Mouse (Mus musculus): ENCODE results near the gene Krt39. TPM values are rescaled to one million over a fixed set of nuclear protein-coding genes. Genes with fewer than 3 reads are reported as not detected.

The Krt39 gene
- not detected in 2 replicates for polyA plus RNA-seq (2015; fragmentation: Nextera tagmentation; extraction: Ambion mirVana)

GRCm38 (mm10) chr11:99521288-99521860 is at the start of gene Krt39:
Gene Krt39 (minus strand): TSS chr11:99521338.

DNA sequence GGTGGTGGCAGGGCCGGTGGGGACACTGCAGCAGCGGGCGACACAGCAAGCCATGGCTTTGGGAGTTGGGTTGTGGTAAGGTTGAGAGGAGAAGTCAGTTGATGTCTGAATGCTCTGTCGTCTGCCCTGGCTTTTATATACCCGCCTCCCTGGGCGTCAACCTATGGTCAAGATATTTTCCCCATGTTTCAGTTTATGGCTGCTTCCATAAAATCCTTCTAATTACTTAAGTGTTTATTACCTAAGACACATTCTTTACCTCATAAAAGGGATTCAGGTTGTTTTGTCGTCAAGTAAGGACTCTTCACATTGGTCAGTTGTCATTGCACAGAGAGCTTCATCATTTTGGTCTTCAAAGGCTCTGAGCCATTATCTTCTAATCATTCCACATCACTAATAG is 45.4 kb upstream of the Krt39 start, which contains the start of gene Krtap3-1:
Gene Krtap3-1 (minus strand): TSS at position 101 of the 400 bp plus-strand sequence.

GRCm38 (mm10) chr11:99559366-99559765 is 38.2 kb upstream of the Krt39 start, which contains the start of gene Gm11939:
Gene Gm11939 (minus strand): TSS chr11:99559466.

GRCm38 (mm10) chr11:99556753-99557152 is 35.6 kb upstream of the Krt39 start, which contains the start of gene Krtap3-2:
Gene Krtap3-2 (minus strand): TSS chr11:99556853.

GRCm38 (mm10) chr11:99550765-99551164 is 29.6 kb upstream of the Krt39 start, which contains the start of gene Krtap3-3:
Gene Krtap3-3 (minus strand): TSS chr11:99550865.

GRCm38 (mm10) chr11:99492733-99493573 is 28.2 kb downstream of the Krt39 start, which contains the start of gene Krt23:
Gene Krt23 (minus strand): TSS chr11:99493137.

Other genes with a start within 250 kb of the Krt39 start
- gene Krt24, start 236.1 kb downstream of the Krt39 start, polyA plus RNA-seq (2015; fragmentation: Nextera tagmentation; extraction: Ambion mirVana), result 0.13 TPM in 1 of 2 replicates, not detected in the other
- gene Krt25, start 198.4 kb downstream of the Krt39 start, polyA plus RNA-seq (2015; fragmentation: Nextera tagmentation; extraction: Ambion mirVana), result 1.7 and 1.8 TPM in 2 replicates
- 0.30 and 0.69 TPM in 2 replicates for gene Krt26, start 183.4 kb downstream of the Krt39 start, polyA plus RNA-seq (2015; fragmentation: Nextera tagmentation; extraction: Ambion mirVana)
- gene Krt27, start 170.2 kb downstream of the Krt39 start, polyA plus RNA-seq (2015; fragmentation: Nextera tagmentation; extraction: Ambion mirVana), result 0.43 and 0.71 TPM in 2 replicates
- gene Krt28, start 146.4 kb downstream of the Krt39 start, polyA plus RNA-seq (2015; fragmentation: Nextera tagmentation; extraction: Ambion mirVana), result 0.45 and 0.55 TPM in 2 replicates
- 37.8 and 38.5 TPM in 2 replicates for gene Krt10, start 132.0 kb downstream of the Krt39 start, polyA plus RNA-seq (2015; fragmentation: Nextera tagmentation; extraction: Ambion mirVana)
- 0.21 and 0.27 TPM in 2 replicates for gene Krt12, start 99.1 kb downstream of the Krt39 start, polyA plus RNA-seq (2015; fragmentation: Nextera tagmentation; extraction: Ambion mirVana)
- 0.08 and 0.19 TPM in 2 replicates for gene Krt20, start 83.2 kb downstream of the Krt39 start, polyA plus RNA-seq (2015; fragmentation: Nextera tagmentation; extraction: Ambion mirVana)
- gene Krt23, start 28.2 kb downstream of the Krt39 start, polyA plus RNA-seq (2015; fragmentation: Nextera tagmentation; extraction: Ambion mirVana), result 0.33 and 0.57 TPM in 2 replicates
- gene Krt40, start 21.8 kb upstream of the Krt39 start, polyA plus RNA-seq (2015; fragmentation: Nextera tagmentation; extraction: Ambion mirVana), result not detected in 2 replicates
- not detected in 2 replicates for gene Krtap3-3, start 29.5 kb upstream of the Krt39 start, polyA plus RNA-seq (2015; fragmentation: Nextera tagmentation; extraction: Ambion mirVana)
- not detected in 2 replicates for gene Krtap3-2, start 35.5 kb upstream of the Krt39 start, polyA plus RNA-seq (2015; fragmentation: Nextera tagmentation; extraction: Ambion mirVana)
- gene Gm11939, start 38.1 kb upstream of the Krt39 start, polyA plus RNA-seq (2015; fragmentation: Nextera tagmentation; extraction: Ambion mirVana), result not detected in 2 replicates
- gene Krtap3-1, start 45.3 kb upstream of the Krt39 start, polyA plus RNA-seq (2015; fragmentation: Nextera tagmentation; extraction: Ambion mirVana), result not detected in 2 replicates
- not detected in 2 replicates for gene Krtap1-5, start 59.7 kb upstream of the Krt39 start, polyA plus RNA-seq (2015; fragmentation: Nextera tagmentation; extraction: Ambion mirVana)
- gene Krtap1-4, start 62.3 kb upstream of the Krt39 start, polyA plus RNA-seq (2015; fragmentation: Nextera tagmentation; extraction: Ambion mirVana), result not detected in 2 replicates
- not detected in 2 replicates for gene Krtap1-3, start 70.0 kb upstream of the Krt39 start, polyA plus RNA-seq (2015; fragmentation: Nextera tagmentation; extraction: Ambion mirVana)
- gene Krtap9-3, start 76.8 kb upstream of the Krt39 start, polyA plus RNA-seq (2015; fragmentation: Nextera tagmentation; extraction: Ambion mirVana), result not detected in 2 replicates
- not detected in 2 replicates for gene Gm11938, start 82.0 kb upstream of the Krt39 start, polyA plus RNA-seq (2015; fragmentation: Nextera tagmentation; extraction: Ambion mirVana)
- not detected in 2 replicates for gene Gm11937, start 88.9 kb upstream of the Krt39 start, polyA plus RNA-seq (2015; fragmentation: Nextera tagmentation; extraction: Ambion mirVana)
- gene Krtap2-4, start 93.5 kb upstream of the Krt39 start, polyA plus RNA-seq (2015; fragmentation: Nextera tagmentation; extraction: Ambion mirVana), result not detected in 2 replicates
- gene Gm11562, start 99.1 kb upstream of the Krt39 start, polyA plus RNA-seq (2015; fragmentation: Nextera tagmentation; extraction: Ambion mirVana), result not detected in 2 replicates
- gene Krtap4-1, start 106.9 kb upstream of the Krt39 start, polyA plus RNA-seq (2015; fragmentation: Nextera tagmentation; extraction: Ambion mirVana), result not detected in 2 replicates
- not detected in 2 replicates for gene Krtap4-2, start 113.7 kb upstream of the Krt39 start, polyA plus RNA-seq (2015; fragmentation: Nextera tagmentation; extraction: Ambion mirVana)
- gene Krtap4-7, start 122.8 kb upstream of the Krt39 start, polyA plus RNA-seq (2015; fragmentation: Nextera tagmentation; extraction: Ambion mirVana), result not detected in 2 replicates
- not detected in 2 replicates for gene Gm11555, start 128.9 kb upstream of the Krt39 start, polyA plus RNA-seq (2015; fragmentation: Nextera tagmentation; extraction: Ambion mirVana)
- not detected in 2 replicates for gene Gm11563, start 137.6 kb upstream of the Krt39 start, polyA plus RNA-seq (2015; fragmentation: Nextera tagmentation; extraction: Ambion mirVana)
- not detected in 2 replicates for gene Krtap4-6, start 144.6 kb upstream of the Krt39 start, polyA plus RNA-seq (2015; fragmentation: Nextera tagmentation; extraction: Ambion mirVana)
- gene Gm14190, start 169.4 kb upstream of the Krt39 start, polyA plus RNA-seq (2015; fragmentation: Nextera tagmentation; extraction: Ambion mirVana), result not detected in 2 replicates
- gene Gm14180, start 213.0 kb upstream of the Krt39 start, polyA plus RNA-seq (2015; fragmentation: Nextera tagmentation; extraction: Ambion mirVana), result not detected in 2 replicates

Measured in neural tube, postnatal 0 days (tissue).